Comparison of ENCODE assay signal across 1 mouse cellular context in the genomic region with DNA sequence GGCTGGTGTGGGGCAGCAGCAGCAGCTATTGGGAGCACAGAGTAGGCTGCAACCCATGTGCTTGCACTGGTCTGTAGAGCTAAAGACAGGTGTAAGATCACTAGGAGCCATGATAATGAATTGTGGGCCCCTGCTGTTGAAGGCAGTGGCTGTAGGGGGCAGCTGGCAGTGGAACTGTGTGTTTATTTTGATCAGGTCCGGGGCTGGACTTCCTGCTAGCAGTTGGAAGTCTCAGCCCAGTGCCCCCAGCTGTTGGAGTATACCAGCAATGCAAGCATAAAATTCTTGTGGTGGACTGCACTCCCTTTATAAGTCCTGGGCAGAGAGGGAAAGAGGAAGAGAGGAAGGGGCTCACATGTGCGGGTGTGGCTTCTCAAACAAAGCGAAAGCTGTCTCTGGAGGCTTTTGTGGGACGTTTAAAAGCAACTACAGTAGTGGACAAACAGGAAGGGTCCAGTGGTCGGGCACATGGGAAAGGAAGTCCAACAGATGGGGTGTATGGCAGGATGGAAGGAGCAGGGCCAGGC. TPM values are rescaled to one million over a fixed set of nuclear protein-coding genes. Genes with fewer than 3 reads are reported as not detected.
"Had no signal": no experiment of that assay in that cellular context is flagged by ENCODE, and none has a peak within 500 bp of the region (broad histone marks: within the 10 kb centered on the region; RNA-seq: fewer than 3 reads in every experiment).

No protein-coding gene starts in this region.

RNA-seq across cellular contexts. Expression of gene Gpr173, which starts 56.0 kb away (rescaled TPM):
- polyA plus RNA-seq: erythroblast, embryonic 14.5 days had no signal
